Comparison of ENCODE assay signal across 23 mouse cellular contexts in the genomic region with DNA sequence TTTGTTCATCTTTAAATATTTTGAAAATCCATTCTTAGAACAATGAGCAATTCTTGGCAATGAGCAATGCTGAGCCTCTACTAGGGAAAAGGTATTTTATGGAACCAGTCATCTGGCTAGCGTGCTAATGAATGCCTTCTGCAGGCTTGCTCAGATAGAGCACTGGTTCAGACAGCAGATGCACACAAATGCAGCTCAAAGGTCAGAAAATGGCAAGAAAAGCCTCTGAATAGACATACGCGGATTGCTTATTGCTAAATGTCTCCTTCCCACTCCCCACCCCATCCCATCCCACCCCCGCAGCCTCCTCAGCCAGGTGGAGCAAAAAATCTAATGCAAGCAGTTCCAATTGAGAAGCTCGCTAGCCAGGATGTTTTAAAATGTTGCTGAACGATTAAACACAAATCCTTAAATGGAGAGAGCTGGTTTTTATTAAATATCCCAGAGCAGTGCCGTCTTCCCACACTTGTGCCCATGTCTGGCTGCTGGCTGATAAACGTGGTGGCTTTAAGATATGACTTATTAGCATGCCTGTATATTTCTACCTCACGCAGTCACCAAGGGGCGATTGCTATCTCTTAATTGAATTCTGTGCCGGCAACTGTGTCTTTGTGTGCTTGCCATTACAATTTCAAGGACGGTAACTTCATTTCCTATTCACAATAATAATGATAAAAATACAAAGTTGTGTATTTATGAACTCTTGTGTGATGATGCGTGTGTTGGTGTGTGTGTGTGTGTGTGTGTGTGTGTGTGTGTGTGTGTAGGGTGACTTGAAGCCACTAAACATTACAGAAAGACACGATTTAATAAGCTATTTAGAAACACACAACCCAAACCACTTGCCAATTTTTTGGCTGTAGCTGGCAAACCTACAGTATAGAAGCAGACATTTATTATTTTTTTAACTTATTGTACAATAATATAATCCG.
DNase-seq lines count a peak whose midpoint lies in the region; ATAC-seq and TF ChIP-seq lines count a peak whose summit lies in the region.
"Had no signal": no experiment of that assay in that cellular context is flagged by ENCODE, and none has a peak within 500 bp of the region (broad histone marks: within the 10 kb centered on the region; RNA-seq: fewer than 3 reads in every experiment).

No protein-coding gene starts in this region.

- TF ChIP-seq CTCF in brain, embryonic 14.5 days (IDR thresholded peaks at IDR 0.05; ENCODE audit: borderline replicate concordance, extremely low read depth, insufficient read depth, insufficient read length) = no peak

- peaks cover 12% of the 10 kb centered on the region for H3K4me1 ChIP-seq in hindbrain, embryonic 13.5 days (replicated peaks)
- peaks cover 10% of the 10 kb centered on the region for H3K4me1 ChIP-seq in midbrain, embryonic 16.5 days (ENCODE audit: control insufficient read depth, insufficient read depth, low read length)
- H3K4me1 ChIP-seq: intestine, embryonic 15.5 days; limb, embryonic 13.5 days; liver, embryonic 15.5 days; megakaryocyte, embryonic 14.5 days had no signal

- peaks cover 5% of the 10 kb centered on the region; the same call in 1 of the 2 replicates for H3K9me3 ChIP-seq in hindbrain, embryonic 13.5 days
- no peaks in the 10 kb centered on the region; the same call in 1 of the 2 replicates for H3K9me3 ChIP-seq in midbrain, embryonic 16.5 days (replicated peaks; ENCODE audit: control insufficient read depth, low read length, poor library complexity, severe bottlenecking)
- H3K9me3 ChIP-seq: embryonic facial prominence, embryonic 10.5 days; intestine, embryonic 15.5 days; limb, embryonic 13.5 days; liver, embryonic 15.5 days had no signal

- no peak overlapping the region for H3K9ac ChIP-seq in hindbrain, embryonic 13.5 days
- peak overlapping the region; percentile 20; the same call in 1 of the 2 replicates for H3K9ac ChIP-seq in midbrain, embryonic 16.5 days (ENCODE audit: low read depth, low read length)
- H3K9ac ChIP-seq: intestine, embryonic 15.5 days; limb, embryonic 13.5 days; liver, embryonic 15.5 days had no signal

- no peaks in the 10 kb centered on the region for H3K27me3 ChIP-seq in hindbrain, embryonic 13.5 days
- no peaks in the 10 kb centered on the region for H3K27me3 ChIP-seq in midbrain, embryonic 16.5 days (ENCODE audit: control insufficient read depth, insufficient read depth, low read depth, low read length)
- H3K27me3 ChIP-seq: intestine, embryonic 15.5 days; limb, embryonic 13.5 days; liver, embryonic 15.5 days; megakaryocyte, embryonic 14.5 days had no signal

- DNase-seq in layer of hippocampus, adult 18-20 months (ENCODE audit: low spot score in 2 of 2) = peak; percentile 42 to 66
- no peak for DNase-seq in layer of hippocampus, adult 11-12 months (ENCODE audit: low spot score)
- peak; percentile 81 for DNase-seq in brain, embryonic 14.5 days (ENCODE audit: low read depth)
- DNase-seq in adrenal gland, adult 8-10 months = no peak
- DNase-seq in ovary, adult 18-20 months (ENCODE audit: low spot score) = no peak
- DNase-seq in thymus, postnatal 4 days = no peak
- DNase-seq: B cell, adult 2 months; cerebellum, postnatal 14 days; gastrocnemius, adult 2 months; heart, adult 2 months; heart, postnatal 14 days; lung, postnatal 10 days; thymus, postnatal 36 days had no signal

- 57% methylated on average over 15 of the region's 15 CpGs for WGBS in hindbrain, embryonic 13.5 days
- WGBS in midbrain, embryonic 16.5 days = 40% methylated on average over 15 of the region's 15 CpGs

- H3K36me3 ChIP-seq in hindbrain, embryonic 13.5 days = no peaks in the 10 kb centered on the region
- H3K36me3 ChIP-seq in midbrain, embryonic 16.5 days (ENCODE audit: control insufficient read depth, insufficient read depth, low read length) = no peaks in the 10 kb centered on the region
- H3K36me3 ChIP-seq: embryonic facial prominence, embryonic 10.5 days; intestine, embryonic 15.5 days; limb, embryonic 13.5 days; liver, embryonic 15.5 days had no signal

- ATAC-seq in hindbrain, embryonic 13.5 days (ENCODE audit: low FRiP score) = no peak
- peak; percentile 87 for ATAC-seq in midbrain, embryonic 16.5 days
- ATAC-seq: intestine, embryonic 15.5 days; Patski had no signal

- H3K27ac ChIP-seq in hindbrain, embryonic 13.5 days = peak overlapping the region; percentile 65
- peak overlapping the region; percentile 56 for H3K27ac ChIP-seq in midbrain, embryonic 16.5 days (ENCODE audit: low read length)
- H3K27ac ChIP-seq: embryonic facial prominence, embryonic 10.5 days; gastrocnemius, adult 2 months; heart, adult 2 months; intestine, embryonic 15.5 days; limb, embryonic 13.5 days; liver, embryonic 15.5 days; stomach, postnatal 0 days had no signal

- no peak for TF ChIP-seq POLR2A in brain, embryonic 14.5 days (IDR thresholded peaks at IDR 0.05; ENCODE audit: borderline replicate concordance, extremely low read depth, insufficient read depth, insufficient read length, poor library complexity, severe bottlenecking)

- H3K4me3 ChIP-seq in hindbrain, embryonic 13.5 days = no peak overlapping the region
- no peak overlapping the region for H3K4me3 ChIP-seq in midbrain, embryonic 16.5 days (ENCODE audit: low read depth, low read length)
- H3K4me3 ChIP-seq: embryonic facial prominence, embryonic 10.5 days; erythroblast, embryonic 14.5 days; gastrocnemius, adult 2 months; heart, adult 2 months; intestine, embryonic 15.5 days; limb, embryonic 13.5 days; liver, embryonic 15.5 days; megakaryocyte, embryonic 14.5 days had no signal

- H3K4me2 ChIP-seq in hindbrain, embryonic 13.5 days = no peak overlapping the region
- H3K4me2 ChIP-seq in midbrain, embryonic 16.5 days (ENCODE audit: low read length) = no peak overlapping the region
- H3K4me2 ChIP-seq: intestine, embryonic 15.5 days; limb, embryonic 13.5 days; liver, embryonic 15.5 days had no signal

Comparison
In these comparisons a context has a peak if more than half of its experiments do, and no peak if none do; other contexts are left out.
1. DNase-seq: peak in layer of hippocampus, adult 18-20 months (2 of 2) and brain, embryonic 14.5 days (single experiment); none in layer of hippocampus, adult 11-12 months (single experiment), adrenal gland, adult 8-10 months (single experiment), ovary, adult 18-20 months (single experiment) and thymus, postnatal 4 days (single experiment).